Mouse (Mus musculus) spleen, postnatal 14 days (tissue): Measurements from ENCODE around the gene Clns1a.

Experiments used
- DNase-seq, 2 experiments: peaks; one replicate each; pipeline ENCODE4 v3.0.0; 2021 to 2022; ENCODE audit warnings: low spot score in 2 of 2

Gene Clns1a

GRCm38 (mm10) chr7:97726778-97727177, 30.3 kb downstream of the Clns1a start:
- DNase-seq, result no peak

GRCm38 (mm10) chr7:97728666-97729614, 32.5 kb downstream of the Clns1a start:
- no peak for DNase-seq

- DNase-seq, result no peak
These were observed 34.0 kb downstream of the Clns1a start for GRCm38 (mm10) chr7:97730427-97730826.

GRCm38 (mm10) chr7:97733606-97734005, 37.2 kb downstream of the Clns1a start:
- no peak for DNase-seq

- no peak for DNase-seq
These were observed 38.6 kb downstream of the Clns1a start for GRCm38 (mm10) chr7:97735021-97735420.

- DNase-seq, result no peak
These were observed 39.5 kb downstream of the Clns1a start for GRCm38 (mm10) chr7:97735886-97736420.

GRCm38 (mm10) chr7:97737256-97737637, 40.8 kb downstream of the Clns1a start:
- no peak for DNase-seq

GRCm38 (mm10) chr7:97737638-97738456, 41.4 kb downstream of the Clns1a start, which contains the start of gene Aqp11:
Gene Aqp11, minus strand, starts transcription at chr7:97738289.
- peak; percentile 69 to 70 for DNase-seq

- DNase-seq, result no peak
These were observed 44.5 kb downstream of the Clns1a start for GRCm38 (mm10) chr7:97740948-97741347.

GRCm38 (mm10) chr7:97741756-97742291, 45.4 kb downstream of the Clns1a start:
- DNase-seq, result no peak

GRCm38 (mm10) chr7:97745299-97745698, 48.9 kb downstream of the Clns1a start:
- DNase-seq, result peak in 1 of 2 experiments; percentile 47

- DNase-seq, result no peak
These were observed 50.8 kb downstream of the Clns1a start for GRCm38 (mm10) chr7:97747176-97747707.

GRCm38 (mm10) chr7:97747787-97748497, 51.5 kb downstream of the Clns1a start:
- peak; percentile 59 to 72 for DNase-seq

GRCm38 (mm10) chr7:97748527-97749206, 52.2 kb downstream of the Clns1a start:
- DNase-seq, result no peak

GRCm38 (mm10) chr7:97749207-97750190, 53.1 kb downstream of the Clns1a start:
- peak in 1 of 2 experiments; percentile 29 for DNase-seq

GRCm38 (mm10) chr7:97756967-97757881, 60.8 kb downstream of the Clns1a start:
- DNase-seq, result no peak

GRCm38 (mm10) chr7:97764591-97764990, 68.2 kb downstream of the Clns1a start:
- no peak for DNase-seq
